Mouse (Mus musculus): ENCODE measurements at regions not wholly inside any gene's neighbourhood (a gene's known extent, or its start where the extent isn't known, plus 50 kb on each side); places are given as distances from the start of the nearest gene placed in this dataset.

DNA sequence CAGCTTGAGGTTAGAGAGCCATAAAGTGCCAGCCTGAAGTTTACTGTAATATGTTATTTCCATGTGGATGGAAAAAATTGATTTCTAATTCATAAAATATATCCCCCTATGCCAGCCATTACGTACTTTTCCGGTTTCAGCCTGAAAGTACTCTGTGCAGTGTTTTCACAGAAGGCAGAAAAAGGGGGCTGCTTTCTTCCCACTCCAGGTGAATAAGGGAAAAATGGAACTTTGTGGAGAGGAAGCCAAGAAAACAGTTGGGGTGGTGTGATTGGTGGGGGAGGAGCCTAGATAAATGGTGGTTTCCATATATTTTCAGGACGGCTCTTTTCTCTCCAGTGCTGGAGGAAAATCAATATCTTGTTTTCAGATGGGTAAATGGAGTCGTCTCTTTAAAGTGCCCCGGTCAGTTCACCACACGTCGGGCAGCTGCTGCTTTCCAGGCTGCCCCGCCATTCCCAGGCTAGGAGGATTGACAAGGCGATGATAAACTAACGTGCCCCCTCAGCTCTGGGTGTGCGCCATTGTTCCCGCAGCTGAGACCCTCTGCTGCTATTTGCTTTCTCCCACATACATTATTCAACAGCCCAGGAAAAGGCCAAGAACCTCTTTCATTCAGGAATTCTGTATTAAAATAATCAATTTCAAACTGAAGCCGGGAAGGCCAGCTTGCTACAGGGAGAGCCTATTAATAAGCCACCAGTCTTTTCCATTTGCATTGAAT lies 127.1 kb upstream of the Atp11c start:
- no peak for DNase-seq (ENCODE audit: extremely low spot score in 1 of 2, low spot score in 2 of 2)
- H3K4me3 ChIP-seq: no peak overlapping the region
- no peak for TF ChIP-seq CTCF (IDR thresholded peaks at IDR 0.05)
- intact Hi-C loops (cut with DNase I): no loop called here
- no peak overlapping the region for H3K27ac ChIP-seq

DNA sequence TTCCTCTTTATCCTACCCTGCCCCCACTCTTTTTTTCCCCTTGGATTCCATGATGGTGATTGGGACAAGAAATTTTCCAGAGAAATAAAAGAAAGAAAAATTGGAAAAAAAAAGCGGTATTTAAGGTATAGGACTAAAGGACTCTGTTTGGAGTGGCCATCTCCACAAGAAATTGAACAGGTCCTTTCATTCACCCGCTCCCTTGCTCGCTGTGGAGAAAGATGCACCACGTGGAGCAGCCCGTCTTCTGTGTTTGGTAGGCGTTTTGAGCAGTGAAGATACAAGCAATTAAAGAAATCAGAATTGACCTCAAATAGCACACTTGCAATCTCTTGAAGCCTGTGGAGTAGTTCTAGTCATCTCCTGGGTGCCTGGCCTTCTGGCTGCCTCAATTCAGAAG lies 126.3 kb upstream of the Atp11c start:
- no peak for TF ChIP-seq CTCF (IDR thresholded peaks at IDR 0.05)
- H3K27ac ChIP-seq: no peak overlapping the region
- no peak overlapping the region for H3K4me3 ChIP-seq
- no peak for DNase-seq (ENCODE audit: extremely low spot score in 1 of 2, low spot score in 2 of 2)
- intact Hi-C loops (cut with DNase I): no loop called here

DNA sequence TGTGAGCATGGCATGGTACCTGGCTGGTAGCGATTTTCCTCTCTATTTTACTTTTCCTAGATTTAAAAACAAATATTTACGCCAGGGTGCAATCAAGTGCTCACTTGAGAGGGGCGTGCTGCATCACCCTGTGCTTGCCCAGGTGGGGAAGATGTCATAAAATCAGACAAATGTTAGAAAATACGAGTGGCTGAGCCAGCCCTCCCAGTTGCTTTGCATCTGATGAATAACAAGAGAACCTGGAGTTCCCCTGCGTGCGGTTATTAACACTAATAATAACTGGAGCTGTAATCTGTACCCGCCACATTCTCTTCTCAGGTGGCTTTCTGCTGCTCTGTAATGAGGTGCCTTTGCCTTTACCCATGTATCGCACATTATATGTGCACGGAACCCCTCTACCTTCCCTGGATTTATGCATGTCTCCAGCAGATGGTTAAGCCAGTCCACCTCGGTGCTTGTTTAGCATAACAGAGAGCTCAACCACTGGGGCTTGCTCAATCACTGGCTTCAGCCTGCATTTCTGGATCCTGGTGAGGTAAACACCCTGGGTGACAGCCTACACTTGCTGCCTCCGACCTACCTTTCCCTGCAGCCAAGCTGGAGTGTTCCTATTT lies 125.8 kb upstream of the Atp11c start:
- Histone ChIP-seq H3K4me3 (no peak overlapping the region), H3K27ac (no peak overlapping the region)
- intact Hi-C loops (cut with DNase I): no loop called here
- TF ChIP-seq CTCF (IDR thresholded peaks at IDR 0.05): no peak
- DNase-seq (ENCODE audit: extremely low spot score in 1 of 2, low spot score in 2 of 2): no peak

DNA sequence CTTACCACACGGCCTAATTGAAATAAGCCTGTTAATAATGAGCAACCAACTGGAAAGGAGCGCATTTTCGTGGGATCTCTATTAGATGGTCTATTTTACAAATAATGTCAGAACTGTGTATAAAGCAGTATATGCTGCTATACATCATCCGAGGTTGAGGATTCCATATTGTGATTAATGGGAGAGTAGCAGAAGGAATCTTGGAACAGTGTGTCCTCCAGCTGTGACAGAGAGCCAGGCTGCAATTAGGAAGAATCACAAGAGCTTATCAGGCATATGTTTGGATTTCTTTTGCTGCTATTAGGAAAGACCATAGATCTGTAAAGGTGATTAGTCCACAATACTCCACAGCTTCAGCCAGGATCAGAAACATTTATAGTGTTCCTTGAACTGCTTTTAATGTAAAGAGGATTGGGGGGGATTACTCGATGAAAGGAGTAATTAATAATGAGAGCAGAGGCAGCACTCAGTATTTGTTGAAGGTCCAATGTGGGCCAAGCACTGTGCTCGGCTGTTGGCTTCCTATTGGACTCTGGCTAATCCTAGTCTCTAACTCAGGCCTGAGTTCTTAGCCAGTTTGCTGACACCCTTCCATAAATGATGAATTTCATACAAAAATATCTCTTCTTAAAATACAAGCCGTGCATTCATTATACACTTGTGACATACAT lies 88.7 kb upstream of the Atp11c start:
- H3K27ac ChIP-seq: no peak overlapping the region
- H3K4me3 ChIP-seq: no peak overlapping the region
- no peak for TF ChIP-seq CTCF (IDR thresholded peaks at IDR 0.05)
- no peak for DNase-seq (ENCODE audit: extremely low spot score in 1 of 2, low spot score in 2 of 2)
- intact Hi-C loops (cut with DNase I): no loop called here

DNA sequence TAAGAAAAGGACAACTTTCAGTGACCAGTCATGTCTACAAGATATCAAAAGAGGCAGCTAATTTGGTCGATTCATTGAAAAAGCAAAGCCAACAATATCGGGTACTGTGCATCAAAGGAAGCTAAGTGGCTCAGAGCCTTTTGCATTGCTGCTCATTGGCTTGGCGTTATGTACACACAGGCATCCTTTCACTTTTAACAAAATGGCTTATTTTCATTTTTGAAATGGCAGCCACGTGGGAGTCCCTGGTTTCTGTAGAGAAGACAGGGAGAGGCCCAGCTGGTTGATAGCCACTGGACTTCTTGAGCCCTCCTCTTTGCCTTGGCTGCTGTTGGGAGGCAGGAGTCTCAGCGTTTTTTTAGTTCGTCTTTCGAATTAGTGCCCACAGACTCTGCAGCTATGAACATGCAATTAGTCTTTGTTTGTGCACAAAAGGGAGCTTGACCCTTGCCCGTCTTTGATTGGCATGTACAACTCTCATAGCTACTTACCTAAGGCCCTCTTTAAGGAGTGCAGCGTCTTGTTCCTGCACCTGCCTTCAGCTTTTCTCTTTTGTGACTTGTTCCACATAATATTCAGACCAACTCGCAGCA lies 52.3 kb upstream of the Atp11c start:
- DNase-seq (ENCODE audit: extremely low spot score in 1 of 2, low spot score in 2 of 2): no peak
- Histone ChIP-seq H3K4me3 (no peak overlapping the region), H3K27ac (no peak overlapping the region)
- intact Hi-C loops (cut with DNase I): no loop called here
- no peak for TF ChIP-seq CTCF (IDR thresholded peaks at IDR 0.05)

All from left cerebral cortex, adult 2 months (tissue).